Mouse (Mus musculus) skeletal muscle tissue, postnatal 0 days (tissue): ENCODE results near the gene Gm2381. TPM values are rescaled to one million over a fixed set of nuclear protein-coding genes. Genes with fewer than 3 reads are reported as not detected.

Experiments used
- polyA plus RNA-seq: library from polyadenylated mRNA; unstranded; fragments of >200 nt; fragmentation: Nextera tagmentation; extraction: Ambion mirVana; gene quantifications from 2 replicates; pipeline ENCODE4 v1.2.1, GENCODE M21; 2015

Gm2381 gene
- not detected in 2 replicates for polyA plus RNA-seq

DNA sequence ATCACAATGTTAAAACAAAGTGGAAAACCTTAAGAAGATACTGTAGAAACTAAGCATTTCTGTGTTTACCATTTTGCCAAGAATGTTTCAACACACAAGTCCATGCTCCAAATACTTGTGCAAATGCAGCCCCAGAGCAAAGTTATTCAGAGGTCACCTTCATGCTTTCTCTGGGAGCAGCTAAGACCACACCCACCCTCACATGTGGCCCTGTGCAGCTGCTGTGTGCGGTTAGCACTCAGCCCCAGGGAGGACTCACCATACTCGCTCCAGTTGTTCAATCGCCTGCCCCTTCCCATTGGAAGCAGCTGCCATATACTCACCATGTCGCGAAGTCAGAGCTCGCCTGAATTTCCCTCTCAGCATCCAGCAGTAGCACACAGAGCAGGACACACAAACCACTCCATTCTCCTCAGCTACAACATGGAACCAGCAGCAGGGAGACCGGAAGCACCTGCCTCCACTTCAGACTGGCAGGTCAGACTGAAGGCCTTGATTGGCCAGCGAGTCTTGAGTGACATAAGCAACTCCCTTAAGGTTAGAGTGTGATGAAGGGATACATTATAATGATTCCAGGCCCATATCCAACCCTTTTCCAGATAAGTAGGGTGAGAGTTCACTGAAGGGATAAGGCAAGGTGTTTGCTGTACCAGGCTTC is at the start of gene Gm2381:
Gm2381 (minus strand) TSS at position 434 of the 658 bp plus-strand sequence.

DNA sequence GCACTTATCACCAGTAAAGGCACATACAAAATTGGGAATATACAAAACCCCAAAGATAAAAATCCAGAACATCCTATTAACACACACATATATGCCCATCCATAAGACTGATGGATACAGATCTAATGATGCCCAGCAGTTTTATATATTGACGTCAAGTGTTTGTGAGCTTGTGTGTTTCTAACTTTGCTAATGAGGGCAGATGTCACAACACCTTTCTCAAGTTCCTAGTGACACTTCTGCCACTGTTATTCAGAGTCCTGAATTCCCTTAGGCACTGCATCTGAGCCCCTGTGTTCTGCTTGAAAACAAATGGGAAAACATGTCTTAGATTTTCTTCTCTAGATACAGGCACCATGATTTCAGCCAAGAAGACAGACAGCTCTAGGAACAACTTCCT is 73.6 kb downstream of the Gm2381 start, which contains the start of gene Vmn2r62:
Vmn2r62 (minus strand) TSS at position 101 of the 400 bp plus-strand sequence.

Other genes with a start within 250 kb of the Gm2381 start
- gene Zfp976, start 224.6 kb downstream of the Gm2381 start, polyA plus RNA-seq = 0.67 and 0.73 TPM in 2 replicates
- gene Zfp975, start 174.5 kb downstream of the Gm2381 start, polyA plus RNA-seq = 3.0 TPM in 2 replicates
- gene Gm17067, start 140.2 kb downstream of the Gm2381 start, polyA plus RNA-seq = not detected in 2 replicates
- not detected in 2 replicates for gene Vmn2r62, start 73.7 kb downstream of the Gm2381 start, polyA plus RNA-seq
- gene Vmn2r63, start 66.6 kb upstream of the Gm2381 start, polyA plus RNA-seq = not detected in 2 replicates
- gene Gm9268, start 151.5 kb upstream of the Gm2381 start, polyA plus RNA-seq = not detected in 2 replicates
- not detected in 2 replicates for gene Zfp936, start 247.0 kb upstream of the Gm2381 start, polyA plus RNA-seq